Mouse (Mus musculus) frontal cortex, adult (tissue): ENCODE results near the gene Slc25a44.
"Not testable (repeated sequence)": the region's sequence is repeated elsewhere in the genome, so short reads cannot be mapped to it uniquely, and the experiment has no call there.

ENCODE experiments used
- ATAC-seq: cut with Nextera tagmentation; 2 replicates; pipeline ENCODE4 v1.9.2; 2017; ENCODE audit warnings: mild to moderate bottlenecking, moderate library complexity, mixed read lengths; ENCODE audit not compliant: low TSS enrichment

Gene Slc25a44

GRCm38 (mm10) chr3:88415668-88416067 lies 9.3 kb downstream of the Slc25a44 start:
- no peak for ATAC-seq

GRCm38 (mm10) chr3:88412636-88413035 lies 12.3 kb downstream of the Slc25a44 start:
- ATAC-seq, result no peak

GRCm38 (mm10) chr3:88411681-88412080 lies 13.3 kb downstream of the Slc25a44 start:
- no peak for ATAC-seq

- ATAC-seq, result no peak
Observed at GRCm38 (mm10) chr3:88410645-88411031, 14.3 kb downstream of the Slc25a44 start.

- ATAC-seq, result peak; percentile 81
Observed at GRCm38 (mm10) chr3:88409741-88410644, 14.9 kb downstream of the Slc25a44 start, which contains the start of gene Pmf1. Gene Pmf1 (minus strand): TSS chr3:88410331.

- ATAC-seq, result no peak
Observed at GRCm38 (mm10) chr3:88408953-88409352, 16.0 kb downstream of the Slc25a44 start.

GRCm38 (mm10) chr3:88407529-88407928 lies 17.4 kb downstream of the Slc25a44 start:
- ATAC-seq, result no peak

GRCm38 (mm10) chr3:88407090-88407489 lies 17.8 kb downstream of the Slc25a44 start:
- peak; percentile 47 for ATAC-seq

GRCm38 (mm10) chr3:88403522-88404230 lies 21.3 kb downstream of the Slc25a44 start:
- ATAC-seq, result no peak

- ATAC-seq, result no peak
Observed at GRCm38 (mm10) chr3:88398666-88399065, 26.3 kb downstream of the Slc25a44 start.

- ATAC-seq, result no peak
Observed at GRCm38 (mm10) chr3:88395742-88396141, 29.2 kb downstream of the Slc25a44 start.

GRCm38 (mm10) chr3:88395288-88395687 lies 29.7 kb downstream of the Slc25a44 start:
- no peak for ATAC-seq

- peak; percentile 13; the same call in 1 of the 2 replicates for ATAC-seq
Observed at GRCm38 (mm10) chr3:88393776-88394375, 31.1 kb downstream of the Slc25a44 start.

GRCm38 (mm10) chr3:88384364-88384763 lies 40.6 kb downstream of the Slc25a44 start, which contains the start of gene Bglap:
Gene Bglap (minus strand): TSS chr3:88384464.
- ATAC-seq, result no peak

GRCm38 (mm10) chr3:88382383-88382782 lies 42.6 kb downstream of the Slc25a44 start:
- not testable (repeated sequence) for ATAC-seq

- peak; percentile 90 for ATAC-seq
Observed at GRCm38 (mm10) chr3:88381389-88382315, 43.3 kb downstream of the Slc25a44 start.

GRCm38 (mm10) chr3:88378599-88378998 lies 46.3 kb downstream of the Slc25a44 start, which contains the start of gene Bglap2:
Gene Bglap2 (minus strand): TSS chr3:88378699.
- ATAC-seq, result not testable (repeated sequence)

GRCm38 (mm10) chr3:88376644-88377043 lies 48.3 kb downstream of the Slc25a44 start:
- not testable (repeated sequence) for ATAC-seq

- ATAC-seq, result peak; percentile 81
Observed at GRCm38 (mm10) chr3:88375750-88376626, 49.0 kb downstream of the Slc25a44 start.

GRCm38 (mm10) chr3:88372643-88373042 lies 52.3 kb downstream of the Slc25a44 start, which contains the start of gene Bglap3:
Gene Bglap3 (minus strand): TSS chr3:88372743.
- not testable (repeated sequence) for ATAC-seq
